17 mouse cellular contexts compared by ENCODE assay signal in the genomic region with DNA sequence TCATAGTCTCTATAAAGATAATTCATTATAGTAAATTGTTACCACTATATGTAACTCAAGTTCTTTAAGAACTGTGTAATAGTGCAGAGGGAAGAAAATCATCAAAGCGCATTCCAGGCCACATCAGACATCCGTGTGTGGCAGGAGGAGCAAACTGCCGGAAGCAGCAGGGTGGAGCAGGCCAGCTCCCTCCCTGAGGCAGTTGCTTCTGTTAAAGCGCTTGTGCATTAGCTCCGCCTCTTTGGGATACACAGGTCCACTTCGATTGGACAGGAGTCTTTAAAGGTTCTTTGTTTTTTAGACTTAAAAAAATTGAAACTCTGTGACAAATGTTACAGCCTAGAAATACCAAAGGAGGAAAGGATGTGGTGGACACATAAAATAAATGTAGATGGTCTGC.
"Had no signal": no experiment of that assay in that cellular context is flagged by ENCODE, and none has a peak within 500 bp of the region (broad histone marks: within the 10 kb centered on the region; RNA-seq: fewer than 3 reads in every experiment).

No protein-coding gene starts in this region.

- ATAC-seq: midbrain, embryonic 16.5 days had no signal

- H3K4me3 ChIP-seq: midbrain, embryonic 10.5 days; midbrain, embryonic 12.5 days; myocyte; neural tube, embryonic 13.5 days; neural tube, embryonic 15.5 days; stomach, embryonic 15.5 days had no signal

- H3K4me2 ChIP-seq: lung, embryonic 14.5 days; midbrain, embryonic 12.5 days; neural tube, embryonic 13.5 days; neural tube, embryonic 15.5 days; stomach, embryonic 15.5 days had no signal

- H3K4me1 ChIP-seq: midbrain, embryonic 10.5 days; midbrain, embryonic 12.5 days; neural tube, embryonic 13.5 days; neural tube, embryonic 15.5 days; stomach, embryonic 15.5 days had no signal

- H3K27ac ChIP-seq: midbrain, embryonic 10.5 days; midbrain, embryonic 12.5 days; neural tube, embryonic 13.5 days; neural tube, embryonic 15.5 days; stomach, embryonic 15.5 days; stomach, postnatal 0 days had no signal

- H3K27me3 ChIP-seq: midbrain, embryonic 12.5 days; neural tube, embryonic 13.5 days; neural tube, embryonic 15.5 days; stomach, embryonic 15.5 days had no signal

- DNase-seq: lung, adult 18-20 months; lung, embryonic 14.5 days; lung, postnatal 10 days; lung, postnatal 4 days; midbrain, embryonic 14.5 days; retina, postnatal 1 day; right cerebral cortex, adult 18-20 months; thymus, adult 2 months; thymus, postnatal 36 days had no signal

- H3K9ac ChIP-seq: lung, embryonic 14.5 days; midbrain, embryonic 12.5 days; neural tube, embryonic 13.5 days; neural tube, embryonic 15.5 days; stomach, embryonic 15.5 days had no signal

- H3K9me3 ChIP-seq: midbrain, embryonic 10.5 days; midbrain, embryonic 12.5 days; neural tube, embryonic 13.5 days; neural tube, embryonic 15.5 days; stomach, embryonic 15.5 days had no signal
